Mouse (Mus musculus): ENCODE measurements around the gene Cd300ld4. TPM values are rescaled to one million over a fixed set of nuclear protein-coding genes. Genes with fewer than 3 reads are reported as not detected.
"Not testable (repeated sequence)": the region's sequence is repeated elsewhere in the genome, so short reads cannot be mapped to it uniquely, and the experiment has no call there.

The Cd300ld4 gene
- polyA plus RNA-seq (2016; fragmentation: Nextera tagmentation; extraction: Ambion mirVana), result not detected in 2 replicates

DNA sequence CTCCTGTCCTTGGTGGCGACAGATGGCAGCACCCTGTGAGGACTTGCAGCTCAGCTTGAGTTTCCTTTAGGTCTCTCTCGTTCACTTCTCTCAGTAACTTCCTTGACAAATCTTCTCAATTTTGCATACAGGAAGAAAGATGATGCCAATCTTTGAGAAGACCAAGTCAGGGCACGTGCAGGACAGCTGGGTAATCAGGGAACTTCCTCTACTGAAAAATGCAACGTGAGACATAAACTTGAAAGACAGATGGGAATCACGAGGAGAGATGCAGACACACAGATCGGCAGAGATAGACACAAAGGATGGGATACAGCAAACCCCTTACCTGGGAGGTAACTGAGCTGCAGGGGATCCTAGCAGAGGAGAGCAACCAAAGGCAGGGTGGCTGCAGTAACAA is at the start of gene Cd300ld4:
Gene Cd300ld4 (minus strand): TSS at position 101 of the 400 bp plus-strand sequence.
- DNase-seq (ENCODE audit: low spot score); H3K9me3 ChIP-seq (replicated peaks); H3K36me3 ChIP-seq; H3K4me1 ChIP-seq; H3K27me3 ChIP-seq (ENCODE audit: low read depth, poor library complexity, severe bottlenecking); H3K27ac ChIP-seq (replicated peaks); H3K4me3 ChIP-seq: not testable (repeated sequence)
- no CpG with 5 or more reads among the region's 6 CpGs for WGBS

DNA sequence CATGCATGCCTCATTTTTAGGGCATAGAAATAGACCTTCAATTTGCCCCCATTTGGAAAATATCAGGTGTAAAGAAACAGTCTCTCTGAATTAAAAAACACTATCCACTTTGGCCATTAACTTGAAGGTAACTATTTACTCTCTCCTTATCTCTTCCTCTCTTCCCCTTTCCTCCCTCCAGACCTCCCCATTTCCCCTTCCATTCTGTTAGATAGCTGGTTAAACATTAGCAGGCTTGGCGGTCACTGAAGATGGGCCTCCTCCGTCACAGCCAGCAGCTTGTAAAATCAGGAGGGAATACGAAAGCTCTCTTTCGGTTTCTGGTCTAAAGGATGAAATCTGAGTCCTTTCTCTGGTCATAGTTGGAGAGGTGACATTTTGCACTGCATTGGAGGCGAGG is 49.0 kb upstream of the Cd300ld4 start:
- Histone ChIP-seq H3K36me3 (no peaks in the 10 kb centered on the region), H3K4me1 (peaks cover 25% of the 10 kb centered on the region), H3K27me3 (ENCODE audit: low read depth, poor library complexity, severe bottlenecking) (peaks cover 32% of the 10 kb centered on the region), H3K4me3 (no peak overlapping the region), H3K9me3 (replicated peaks) (no peaks in the 10 kb centered on the region), H3K27ac (replicated peaks) (no peak overlapping the region)
- 83% methylated on average over 5 of the region's 5 CpGs for WGBS
- DNase-seq (ENCODE audit: low spot score), result no peak

DNA sequence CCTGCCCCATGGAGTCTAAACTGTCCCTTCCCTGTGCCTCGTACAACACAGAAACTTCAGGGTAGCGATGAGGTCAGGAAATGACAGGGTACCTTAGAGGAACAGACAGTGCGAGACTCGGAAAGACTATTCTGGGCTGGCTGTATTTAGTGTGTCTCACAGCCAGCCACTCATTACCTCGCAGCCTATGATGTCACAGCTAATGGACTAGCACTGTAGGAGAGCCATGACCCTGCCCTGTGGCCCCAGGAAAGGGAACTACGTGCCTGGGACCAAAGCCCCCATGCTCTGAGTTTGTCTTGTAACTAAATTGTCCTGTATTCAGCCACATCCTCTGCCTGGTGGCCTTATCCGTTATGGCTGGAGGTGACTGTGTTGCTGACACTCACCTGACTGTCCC is 48.6 kb upstream of the Cd300ld4 start:
- Histone ChIP-seq H3K27me3 (ENCODE audit: low read depth, poor library complexity, severe bottlenecking) (peaks cover 34% of the 10 kb centered on the region), H3K4me3 (no peak overlapping the region), H3K36me3 (no peaks in the 10 kb centered on the region), H3K4me1 (peaks cover 30% of the 10 kb centered on the region), H3K9me3 (replicated peaks) (no peaks in the 10 kb centered on the region), H3K27ac (replicated peaks) (no peak overlapping the region)
- no peak for DNase-seq (ENCODE audit: low spot score)
- WGBS, result 84% methylated on average over 7 of the region's 7 CpGs

DNA sequence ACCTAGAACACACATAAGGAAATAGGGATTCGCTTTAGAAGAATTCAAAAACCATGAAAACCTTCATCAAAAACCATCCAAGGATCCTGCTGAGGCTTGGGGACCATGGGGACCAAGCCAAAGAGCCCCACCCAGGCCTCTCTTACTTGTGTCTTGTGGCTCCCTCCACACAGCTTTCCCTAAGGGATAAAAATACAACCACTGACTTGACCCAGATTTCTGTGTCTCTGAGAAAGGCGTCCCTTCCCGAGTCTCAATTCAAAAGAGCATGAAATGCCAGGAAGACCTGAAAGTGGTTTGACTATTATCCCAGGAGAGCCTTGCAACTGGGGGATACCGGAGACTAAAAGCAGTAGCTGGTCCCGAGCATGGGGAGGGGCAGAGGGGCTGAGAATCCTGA is 46.2 kb upstream of the Cd300ld4 start:
- 70% methylated on average over 5 of the region's 5 CpGs for WGBS
- H3K36me3 ChIP-seq, result no peaks in the 10 kb centered on the region
- peaks cover 58% of the 10 kb centered on the region for H3K27me3 ChIP-seq (ENCODE audit: low read depth, poor library complexity, severe bottlenecking)
- H3K4me1 ChIP-seq, result peaks cover 34% of the 10 kb centered on the region
- no peak overlapping the region for H3K27ac ChIP-seq (replicated peaks)
- H3K4me3 ChIP-seq, result no peak overlapping the region
- no peak for DNase-seq (ENCODE audit: low spot score)
- H3K9me3 ChIP-seq (replicated peaks), result no peaks in the 10 kb centered on the region

DNA sequence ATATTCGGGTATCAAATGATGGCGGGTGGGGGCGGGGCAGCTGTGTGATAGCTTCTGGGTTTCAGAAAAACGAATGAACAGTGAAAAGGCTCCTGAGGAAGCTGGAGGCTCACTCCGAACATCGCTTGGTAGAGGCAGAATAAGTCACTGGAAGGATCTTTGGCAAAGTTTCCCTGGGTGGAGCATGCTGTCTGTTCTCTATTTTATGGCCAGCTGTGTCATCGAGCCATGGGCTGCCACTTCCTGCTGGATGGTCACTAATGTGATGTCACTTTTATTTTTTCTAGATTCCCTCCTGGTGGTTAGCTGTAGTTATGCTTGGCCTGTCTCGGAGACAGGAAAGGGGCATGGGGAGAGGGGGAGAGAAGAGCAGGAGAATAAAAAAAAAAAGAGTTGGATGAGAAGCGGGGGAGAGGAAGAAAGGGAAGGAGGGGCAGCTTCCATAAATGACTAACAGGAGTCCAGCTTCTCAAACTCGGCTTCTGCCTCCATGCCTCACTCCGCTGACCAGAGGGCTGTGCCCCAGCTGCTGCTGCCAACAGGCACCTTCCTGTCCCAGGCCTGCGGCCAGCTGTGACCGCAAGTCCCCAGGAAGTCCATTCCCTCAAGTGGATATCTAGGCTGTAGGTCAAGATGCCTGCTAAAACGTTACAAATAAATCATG is 45.0 kb upstream of the Cd300ld4 start:
- Histone ChIP-seq H3K4me3 (peak overlapping the region; percentile 14; the same call in 1 of the 2 replicates), H3K4me1 (peaks cover 34% of the 10 kb centered on the region), H3K36me3 (no peaks in the 10 kb centered on the region), H3K9me3 (replicated peaks) (no peaks in the 10 kb centered on the region), H3K27me3 (ENCODE audit: low read depth, poor library complexity, severe bottlenecking) (peaks cover 65% of the 10 kb centered on the region), H3K27ac (replicated peaks) (peak overlapping the region; percentile 63)
- peak; percentile 44 for DNase-seq (ENCODE audit: low spot score)
- 26% methylated on average over 14 of the region's 14 CpGs for WGBS

- H3K4me1 ChIP-seq, result peaks cover 34% of the 10 kb centered on the region
- no peaks in the 10 kb centered on the region for H3K36me3 ChIP-seq
- no peaks in the 10 kb centered on the region for H3K9me3 ChIP-seq (replicated peaks)
- peak; percentile 53 for DNase-seq (ENCODE audit: low spot score)
- 13% methylated on average over 9 of the region's 9 CpGs for WGBS
- peaks cover 68% of the 10 kb centered on the region for H3K27me3 ChIP-seq (ENCODE audit: low read depth, poor library complexity, severe bottlenecking)
- 0 out of 2 replicates have a peak overlapping the region, but pooled peaks have one; percentile 58 for H3K27ac ChIP-seq (replicated peaks)
- H3K4me3 ChIP-seq, result peak overlapping the region; percentile 14; the same call in 1 of the 2 replicates
Measured at GRCm38 (mm10) chr11:115071015-115071551, 44.3 kb upstream of the Cd300ld4 start.

GRCm38 (mm10) chr11:115066768-115067167 is 40.0 kb upstream of the Cd300ld4 start:
- Histone ChIP-seq H3K27me3 (ENCODE audit: low read depth, poor library complexity, severe bottlenecking) (peaks cover 45% of the 10 kb centered on the region), H3K4me1 (peaks cover 34% of the 10 kb centered on the region), H3K27ac (replicated peaks) (no peak overlapping the region), H3K9me3 (replicated peaks) (no peaks in the 10 kb centered on the region), H3K4me3 (no peak overlapping the region), H3K36me3 (no peaks in the 10 kb centered on the region)
- 76% methylated on average over 6 of the region's 6 CpGs for WGBS
- DNase-seq (ENCODE audit: low spot score), result no peak

GRCm38 (mm10) chr11:115062077-115062476 is 35.3 kb upstream of the Cd300ld4 start, which contains the start of gene Cd300e:
Gene Cd300e (minus strand): TSS chr11:115062177.
- peaks cover 17% of the 10 kb centered on the region for H3K4me1 ChIP-seq

GRCm38 (mm10) chr11:115059797-115060196 is 33.0 kb upstream of the Cd300ld4 start:
- Histone ChIP-seq H3K9me3 (replicated peaks) (no peaks in the 10 kb centered on the region), H3K4me3 (no peak overlapping the region), H3K4me1 (peaks cover 17% of the 10 kb centered on the region), H3K27me3 (ENCODE audit: low read depth, poor library complexity, severe bottlenecking) (peaks cover 4% of the 10 kb centered on the region; the same call in 1 of the 2 replicates), H3K27ac (replicated peaks) (no peak overlapping the region), H3K36me3 (no peaks in the 10 kb centered on the region)
- no peak for DNase-seq (ENCODE audit: low spot score)
- whole genome bisulfite sequencing, result 81% methylated on average over 2 of the region's 2 CpGs

More at GRCm38 (mm10) chr11:115062077-115062476, 35.3 kb upstream of the Cd300ld4 start, which contains the start of gene Cd300e:
- no peak within 1 kb of the TSS for H3K4me3 ChIP-seq
- WGBS, result 47% methylated on average over 5 of the region's 5 CpGs
- H3K36me3 ChIP-seq, result no peaks in the 10 kb centered on the region
- no peak within 1 kb of the TSS for H3K27ac ChIP-seq (replicated peaks)
- H3K27me3 ChIP-seq (ENCODE audit: low read depth, poor library complexity, severe bottlenecking), result peaks cover 9% of the 10 kb centered on the region
- no peak for DNase-seq (ENCODE audit: low spot score)
- H3K9me3 ChIP-seq (replicated peaks), result no peaks in the 10 kb centered on the region

DNA sequence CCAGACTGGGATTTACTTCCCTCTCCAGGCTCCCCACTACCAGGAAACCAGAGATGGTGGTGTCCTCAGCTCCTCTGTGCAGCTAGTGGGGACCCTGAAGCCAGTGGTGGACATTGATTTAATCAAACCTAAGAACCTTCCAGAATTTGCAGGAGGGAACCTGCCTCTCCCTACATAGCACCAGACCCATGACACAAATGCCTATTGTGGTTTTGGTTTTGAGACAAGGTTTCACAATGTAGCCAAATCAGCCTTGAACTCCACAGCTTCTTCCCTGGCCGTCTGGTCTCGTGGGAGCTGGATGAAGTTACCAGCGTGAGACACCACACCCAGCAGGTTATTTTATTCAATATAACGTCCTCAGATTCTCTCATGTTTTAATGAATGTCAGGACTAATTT is 31.9 kb upstream of the Cd300ld4 start:
- H3K27me3 ChIP-seq (ENCODE audit: low read depth, poor library complexity, severe bottlenecking), result peaks cover 1% of the 10 kb centered on the region; the same call in 1 of the 2 replicates
- H3K27ac ChIP-seq (replicated peaks), result no peak overlapping the region

DNA sequence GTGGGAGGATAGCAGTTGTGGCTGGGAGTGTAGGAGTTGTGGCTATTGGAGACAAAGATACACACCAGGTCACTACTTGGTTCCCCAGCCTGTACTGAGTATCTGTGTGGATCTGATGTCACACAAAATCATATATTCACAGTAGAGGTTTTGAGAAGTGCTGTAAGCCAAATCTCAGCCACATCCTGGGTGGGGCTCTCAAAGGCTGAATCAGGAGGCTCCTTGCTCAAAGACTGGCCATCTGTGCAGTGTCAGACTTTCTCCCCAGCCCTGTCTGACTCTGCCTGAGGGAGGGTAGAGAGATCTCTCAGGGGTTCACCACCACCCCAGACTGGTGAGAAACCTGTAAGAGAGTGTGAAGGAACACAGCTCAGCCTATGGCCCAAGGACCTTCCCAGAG is 27.7 kb upstream of the Cd300ld4 start:
- no peaks in the 10 kb centered on the region for H3K36me3 ChIP-seq

More for the DNA sequence above, 31.9 kb upstream of the Cd300ld4 start:
- H3K4me3 ChIP-seq, result no peak overlapping the region
- WGBS, result 80% methylated on average over 4 of the region's 4 CpGs
- peaks cover 15% of the 10 kb centered on the region for H3K4me1 ChIP-seq
- DNase-seq (ENCODE audit: low spot score), result no peak
- no peaks in the 10 kb centered on the region for H3K36me3 ChIP-seq
- no peaks in the 10 kb centered on the region for H3K9me3 ChIP-seq (replicated peaks)

DNA sequence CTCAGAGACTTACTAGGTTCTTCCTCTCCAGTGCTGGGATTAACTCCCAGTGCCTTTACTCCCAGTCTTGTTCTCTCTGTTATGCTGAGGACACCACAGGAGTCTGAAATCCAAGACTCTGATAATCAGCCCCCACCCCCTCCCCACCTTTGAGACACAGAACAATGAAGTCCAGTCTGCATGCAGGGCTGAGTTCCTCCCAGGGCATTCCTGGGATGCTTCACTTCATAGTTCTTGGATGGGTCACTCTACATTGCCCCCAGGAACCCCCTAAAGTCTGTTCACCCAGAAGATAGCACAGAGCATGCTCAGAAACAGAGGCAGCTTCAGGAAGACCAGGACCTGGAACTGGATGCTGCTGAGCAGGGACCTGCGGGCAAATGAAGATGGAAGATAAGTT is 26.2 kb upstream of the Cd300ld4 start:
- Histone ChIP-seq H3K4me3 (no peak overlapping the region), H3K9me3 (replicated peaks) (no peaks in the 10 kb centered on the region), H3K4me1 (no peaks in the 10 kb centered on the region), H3K27ac (replicated peaks) (no peak overlapping the region), H3K27me3 (ENCODE audit: low read depth, poor library complexity, severe bottlenecking) (no peaks in the 10 kb centered on the region), H3K36me3 (no peaks in the 10 kb centered on the region)
- WGBS, result 81% methylated on average over 1 of the region's 1 CpGs
- DNase-seq (ENCODE audit: low spot score), result no peak

More for the DNA sequence above, 27.7 kb upstream of the Cd300ld4 start:
- Histone ChIP-seq H3K27me3 (ENCODE audit: low read depth, poor library complexity, severe bottlenecking) (no peaks in the 10 kb centered on the region), H3K4me1 (no peaks in the 10 kb centered on the region), H3K27ac (replicated peaks) (no peak overlapping the region), H3K4me3 (no peak overlapping the region), H3K9me3 (replicated peaks) (no peaks in the 10 kb centered on the region)
- no peak for DNase-seq (ENCODE audit: low spot score)

GRCm38 (mm10) chr11:115052206-115052605 is 25.4 kb upstream of the Cd300ld4 start:
- 5% methylated on average over 9 of the region's 9 CpGs for WGBS
- no peaks in the 10 kb centered on the region for H3K27me3 ChIP-seq (ENCODE audit: low read depth, poor library complexity, severe bottlenecking)
- H3K4me3 ChIP-seq, result no peak overlapping the region
- no peaks in the 10 kb centered on the region for H3K4me1 ChIP-seq
- DNase-seq (ENCODE audit: low spot score), result no peak
- no peaks in the 10 kb centered on the region for H3K9me3 ChIP-seq (replicated peaks)
- no peaks in the 10 kb centered on the region for H3K36me3 ChIP-seq
- H3K27ac ChIP-seq (replicated peaks), result no peak overlapping the region
